Mouse (Mus musculus) ES-Bruce4 (cell line): ENCODE measurements around the gene Ldhb.
"Not testable (repeated sequence)": the region's sequence is repeated elsewhere in the genome, so short reads cannot be mapped to it uniquely, and the experiment has no call there.

Source experiments
- CTCF ChIP-seq: IDR thresholded peaks from one replicate; pipeline ENCODE4 v1.8.1; 2011; ENCODE audit warnings: low read depth, low read length
- EP300 ChIP-seq: IDR thresholded peaks from 2 replicates; pipeline ENCODE4 v1.6.1; 2011; ENCODE audit warnings: low read depth, low read length; ENCODE audit not compliant: insufficient read depth
- POLR2A ChIP-seq: IDR thresholded peaks from one replicate; pipeline ENCODE4 v1.8.1; 2011; ENCODE audit warnings: low read length; ENCODE audit not compliant: insufficient read depth

GRCm38 (mm10) chr6:142515379-142515778 lies 7.6 kb upstream of the Ldhb start:
- TF ChIP-seq POLR2A, CTCF, EP300: not testable (repeated sequence)
